Mouse (Mus musculus) B cell, adult 2 months (primary cell): Measurements from ENCODE around the gene Wfdc1.

ENCODE experiments used
- DNase-seq, 2 experiments: peaks; one replicate each; pipeline ENCODE4 v3.0.0; 2022

The Wfdc1 gene

DNA sequence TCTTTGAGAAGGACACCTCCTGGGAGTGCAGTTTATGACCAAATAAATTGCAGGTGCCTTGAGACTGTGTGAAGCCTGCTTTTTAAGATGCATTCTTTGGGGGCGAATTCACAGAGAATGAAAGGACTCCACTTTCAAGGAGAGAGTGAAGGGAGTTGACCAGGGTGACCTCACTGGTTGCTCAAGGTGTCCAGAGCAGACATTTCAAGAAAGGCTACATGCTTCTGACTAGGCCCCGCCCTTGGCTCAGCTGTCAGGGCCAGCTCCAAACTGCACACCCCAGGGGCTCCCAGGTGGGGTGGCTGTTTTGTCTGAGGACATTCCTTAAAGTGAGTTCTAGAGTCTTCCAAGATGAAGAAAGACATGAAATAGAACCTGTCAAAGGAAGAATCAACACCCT lies 31.0 kb downstream of the Wfdc1 start:
- DNase-seq = no peak

DNA sequence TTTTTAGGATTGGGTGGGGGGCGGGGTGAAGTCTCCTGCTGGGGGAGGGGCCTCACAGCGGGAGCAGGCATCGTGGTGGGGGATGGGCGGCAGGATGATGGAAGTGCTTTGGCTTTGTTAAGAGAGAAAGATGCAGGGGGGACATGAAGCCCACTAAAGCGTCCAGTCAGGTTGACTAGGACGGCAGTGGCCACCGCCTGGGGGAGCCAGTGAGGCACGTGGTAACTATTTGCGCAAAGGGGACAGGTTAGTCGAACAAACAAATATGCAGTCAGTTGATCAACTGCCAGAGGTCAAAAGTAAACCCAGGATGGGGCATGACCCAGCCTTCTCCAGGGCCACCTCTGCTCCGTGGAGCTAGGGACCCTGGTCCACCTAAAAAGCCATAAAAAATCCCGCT lies 32.8 kb downstream of the Wfdc1 start:
- peak; percentile 79 to 82 for DNase-seq

DNA sequence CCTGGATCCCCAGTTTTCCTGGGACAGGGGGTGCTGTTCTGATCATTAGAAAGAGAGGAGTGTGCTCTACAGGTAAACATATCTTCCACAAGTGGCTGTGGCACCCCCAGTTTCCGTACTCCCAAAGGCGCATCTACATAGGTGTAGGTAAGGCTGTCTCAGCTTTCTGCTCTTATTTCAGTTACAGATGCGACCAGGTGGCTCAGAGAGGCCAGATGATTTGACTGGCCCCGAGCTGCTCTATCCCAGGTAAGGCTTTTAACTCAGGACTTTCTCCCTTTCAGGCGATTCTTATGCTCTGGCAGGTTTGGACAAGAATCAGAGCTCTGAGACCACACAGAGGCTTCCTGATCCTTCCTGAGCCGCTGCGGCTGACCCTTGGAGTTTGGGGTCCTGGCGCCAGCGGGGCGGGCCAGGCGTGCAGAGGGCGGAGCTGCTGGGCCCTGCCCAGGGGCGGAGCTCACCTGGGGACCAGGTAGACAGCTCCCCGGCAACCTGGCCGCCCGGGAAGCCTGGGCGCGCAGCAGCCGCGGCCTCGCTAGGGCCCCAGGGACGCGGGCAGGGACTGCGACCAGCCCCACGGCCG lies 33.5 kb downstream of the Wfdc1 start, which contains the start of gene Atp2c2:
Atp2c2 (plus strand) TSS at position 461 of the 586 bp plus-strand sequence.
- no peak for DNase-seq

DNA sequence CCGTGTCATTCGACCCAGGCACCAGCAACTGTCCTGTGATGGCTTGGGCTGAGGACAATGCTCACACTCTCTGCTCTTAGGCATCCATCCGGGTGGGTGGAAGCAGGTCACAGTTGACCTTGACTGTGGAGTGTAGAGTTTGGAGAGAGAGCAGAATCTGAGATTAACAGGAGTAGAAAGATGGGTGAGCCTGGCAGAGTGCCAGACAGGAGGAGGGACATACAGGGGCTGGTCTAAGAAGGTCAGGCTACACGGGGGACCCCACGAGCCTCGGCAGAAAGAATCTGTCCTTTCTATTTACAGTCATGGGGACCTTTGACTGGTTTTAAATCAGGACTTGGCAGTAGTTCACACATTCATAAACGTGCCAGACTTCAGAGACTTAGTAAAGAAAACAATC lies 36.8 kb downstream of the Wfdc1 start:
- DNase-seq = no peak

DNA sequence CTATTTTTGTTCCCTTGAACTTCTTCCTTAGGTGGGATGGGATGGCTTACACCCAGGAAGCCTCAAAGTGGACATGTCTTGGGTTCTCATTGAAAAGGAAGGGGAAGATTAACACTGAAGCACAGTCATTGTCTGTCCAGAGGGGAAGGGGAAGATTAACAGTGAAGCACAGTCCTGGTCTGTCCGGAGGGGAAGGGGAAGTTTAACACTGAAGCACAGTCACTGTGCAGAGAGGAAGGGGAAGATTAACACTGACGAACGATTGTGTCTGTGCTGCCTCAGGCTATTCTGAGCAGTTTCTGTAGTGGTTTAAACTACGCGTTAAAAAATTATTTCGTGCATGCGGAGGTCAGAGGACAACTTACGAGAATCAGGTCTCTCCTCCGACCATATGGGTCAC lies 41.0 kb downstream of the Wfdc1 start:
- no peak for DNase-seq

DNA sequence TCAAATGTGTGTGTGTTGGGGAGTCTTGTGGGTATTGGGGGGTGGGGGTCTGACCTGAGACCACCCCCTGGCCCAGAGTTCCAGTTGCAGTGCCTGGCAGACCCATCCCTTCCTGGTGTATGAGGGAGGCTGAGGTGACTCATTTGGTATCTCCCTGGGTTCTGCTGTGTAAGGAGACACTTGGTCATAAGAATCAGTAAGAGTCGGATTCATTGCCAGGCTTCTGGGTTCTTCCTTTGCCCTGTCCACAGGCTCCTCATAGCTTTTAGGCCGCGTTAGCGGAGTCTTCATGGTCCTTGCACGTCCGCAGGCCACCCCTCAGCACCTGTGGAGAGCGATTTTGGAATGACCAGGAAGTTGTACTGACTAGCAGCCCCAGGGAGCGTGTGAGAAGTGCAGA lies 42.3 kb downstream of the Wfdc1 start:
- DNase-seq = no peak

DNA sequence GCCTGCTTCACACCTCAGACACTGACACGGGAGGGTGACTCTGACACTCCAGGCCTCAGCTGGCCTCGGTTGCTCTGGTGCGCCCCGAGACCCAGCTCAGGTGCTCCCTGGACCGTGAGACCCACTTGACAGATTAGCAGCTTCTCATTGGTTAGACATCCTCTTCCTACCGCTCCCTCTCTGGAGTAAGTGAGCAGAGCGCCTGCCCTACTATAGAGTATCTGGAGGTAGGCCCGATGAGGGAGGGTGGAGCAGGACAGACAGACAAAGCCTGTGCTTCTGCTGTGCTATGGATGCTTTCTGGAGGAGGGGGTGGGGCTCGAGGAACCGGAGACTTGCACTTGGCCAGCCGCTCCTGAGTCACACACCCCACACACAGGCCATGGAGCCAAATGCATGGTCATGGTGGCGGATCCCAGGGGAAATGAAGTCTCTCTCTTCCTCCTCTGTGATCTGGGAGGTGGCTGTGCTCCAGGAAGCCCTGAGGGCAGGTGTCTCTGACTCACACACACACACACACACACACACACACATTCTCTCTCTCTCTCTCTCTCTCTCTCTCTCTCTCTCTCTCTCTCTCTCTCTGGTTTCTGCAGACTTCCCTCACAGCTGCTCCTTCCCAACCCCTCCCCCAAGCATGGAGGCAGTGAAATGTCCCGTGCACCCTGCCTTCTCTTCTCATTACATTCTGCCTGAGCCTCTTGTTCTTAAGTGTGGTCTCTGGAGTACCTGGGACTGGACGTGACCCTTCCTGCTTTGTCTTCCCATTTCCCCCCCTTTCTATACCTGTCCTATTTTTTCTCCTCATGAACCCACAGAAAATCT lies 42.9 kb downstream of the Wfdc1 start:
- DNase-seq = no peak

DNA sequence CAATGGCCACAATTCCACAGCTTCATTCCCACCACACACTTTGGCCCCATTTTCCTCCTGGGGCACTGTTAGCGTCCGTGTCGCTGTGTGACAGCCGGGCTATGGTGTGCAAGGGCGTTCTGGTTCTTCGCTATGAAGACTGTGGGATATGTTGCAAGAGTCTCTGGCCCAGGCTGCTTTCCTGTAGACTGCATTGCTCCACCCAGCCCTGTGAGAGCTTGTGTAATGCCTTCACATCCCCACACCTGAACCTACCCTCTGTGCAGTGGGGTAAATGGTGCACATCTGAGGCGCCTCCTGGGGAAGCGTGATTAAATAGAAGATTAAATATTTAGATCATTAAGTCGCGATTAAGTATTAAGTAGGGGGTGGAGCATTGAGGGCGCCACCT lies 43.5 kb downstream of the Wfdc1 start:
- DNase-seq = no peak

DNA sequence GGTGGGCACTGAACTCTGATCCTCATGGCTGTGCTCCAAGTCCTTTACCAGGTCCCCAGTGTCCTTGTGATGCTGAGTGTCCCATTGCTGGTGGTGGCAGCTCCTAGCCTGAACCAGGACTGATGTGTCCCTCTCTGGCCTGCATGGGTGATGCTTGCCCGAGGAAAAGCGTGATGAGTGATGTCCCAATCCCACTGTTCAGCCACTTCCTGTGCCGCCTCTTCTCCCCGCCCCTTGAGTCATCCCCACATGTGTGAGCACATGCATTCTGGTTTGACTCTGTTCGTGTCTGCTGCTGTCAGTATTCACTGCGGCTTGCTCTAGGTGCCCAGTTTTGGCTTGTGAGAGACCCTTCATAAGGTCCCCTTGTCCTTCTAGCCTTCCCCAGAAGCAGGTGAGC lies 46.1 kb downstream of the Wfdc1 start:
- no peak for DNase-seq

DNA sequence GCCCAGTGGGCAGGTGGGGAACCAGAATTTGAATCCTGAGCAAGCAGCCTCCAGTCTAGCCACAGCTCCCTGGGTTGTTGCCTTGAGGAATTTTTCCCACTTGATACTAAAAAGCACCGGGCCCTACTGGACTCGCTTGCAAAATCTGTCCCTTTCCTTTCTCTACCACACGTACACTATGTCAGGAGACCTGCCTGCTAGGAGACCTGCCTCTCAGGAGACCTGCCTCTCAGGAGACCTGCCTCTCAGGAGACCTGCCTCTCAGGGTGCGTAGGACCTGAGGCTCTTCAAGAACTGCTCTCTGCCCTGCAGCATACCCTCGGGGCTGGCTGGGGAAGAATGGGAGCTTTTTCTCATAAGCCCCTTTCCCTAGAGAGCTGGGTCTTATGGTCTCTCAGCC lies 47.3 kb downstream of the Wfdc1 start:
- DNase-seq = no peak

DNA sequence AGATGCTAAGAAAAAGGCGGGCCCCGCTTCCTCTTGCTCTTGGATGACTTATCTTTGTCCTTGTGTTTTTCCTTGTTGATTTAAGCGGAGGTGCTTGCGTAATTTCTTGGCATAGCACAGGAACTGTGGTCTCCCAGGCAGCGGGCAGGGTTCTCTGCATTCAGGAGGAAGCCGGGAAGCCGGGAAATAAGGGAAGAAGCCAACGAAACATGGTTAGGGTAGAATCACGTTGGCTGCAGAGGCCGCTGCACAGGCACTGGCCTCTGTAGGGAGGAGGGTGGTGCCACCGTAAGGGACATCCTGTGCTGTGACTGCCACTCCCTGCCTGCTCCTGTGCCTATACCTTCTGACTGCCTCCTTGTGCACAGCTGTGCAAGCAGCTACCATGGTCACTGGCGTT lies 49.1 kb downstream of the Wfdc1 start:
- DNase-seq = no peak

DNA sequence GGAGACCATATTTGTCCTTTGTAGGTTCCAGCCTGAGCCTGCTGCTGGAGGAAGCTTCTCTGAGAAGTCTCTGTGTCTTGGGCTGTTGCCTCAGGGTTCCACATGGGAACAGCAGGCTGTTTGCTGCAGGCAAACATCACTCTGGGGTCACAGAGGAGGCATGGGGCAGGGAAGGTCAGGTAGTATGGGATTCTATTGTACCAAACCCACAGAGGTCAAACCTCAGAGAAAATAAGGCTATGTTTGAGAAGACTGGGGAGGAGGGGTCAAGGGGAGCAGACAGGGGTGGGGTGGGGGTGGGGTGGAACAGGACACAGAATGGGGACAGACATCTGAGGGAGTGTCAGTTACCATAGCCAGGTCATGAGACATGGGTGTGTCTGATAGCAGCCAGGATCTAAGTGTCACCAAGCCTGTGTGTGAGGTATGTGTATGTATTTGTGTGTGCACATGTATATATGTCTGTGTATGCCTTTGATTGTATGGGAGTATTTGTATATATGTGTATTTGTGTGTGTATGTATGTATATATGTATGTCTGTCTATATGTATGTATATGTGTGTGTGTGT lies 50.6 kb downstream of the Wfdc1 start:
- DNase-seq = no peak

DNA sequence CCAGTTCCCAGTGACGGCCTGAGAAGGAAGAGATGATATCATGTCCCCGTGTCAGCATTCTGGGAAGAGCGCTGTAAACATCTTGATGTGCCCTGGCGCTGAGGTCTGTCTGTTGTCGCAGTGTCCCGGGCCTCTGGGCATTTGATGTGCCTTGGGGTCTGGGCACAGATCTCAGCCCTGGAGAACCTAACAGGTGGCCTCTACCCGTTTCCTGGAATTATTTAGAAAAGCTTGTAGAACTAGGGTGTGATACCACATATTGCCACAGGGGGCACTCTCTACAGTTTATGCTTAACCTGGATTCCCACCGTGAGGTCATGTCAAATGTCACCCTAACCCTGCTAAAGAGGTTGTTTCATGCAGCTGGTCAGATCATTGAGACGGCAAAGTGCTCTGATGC lies 51.6 kb downstream of the Wfdc1 start:
- DNase-seq = peak; percentile 60 to 71

DNA sequence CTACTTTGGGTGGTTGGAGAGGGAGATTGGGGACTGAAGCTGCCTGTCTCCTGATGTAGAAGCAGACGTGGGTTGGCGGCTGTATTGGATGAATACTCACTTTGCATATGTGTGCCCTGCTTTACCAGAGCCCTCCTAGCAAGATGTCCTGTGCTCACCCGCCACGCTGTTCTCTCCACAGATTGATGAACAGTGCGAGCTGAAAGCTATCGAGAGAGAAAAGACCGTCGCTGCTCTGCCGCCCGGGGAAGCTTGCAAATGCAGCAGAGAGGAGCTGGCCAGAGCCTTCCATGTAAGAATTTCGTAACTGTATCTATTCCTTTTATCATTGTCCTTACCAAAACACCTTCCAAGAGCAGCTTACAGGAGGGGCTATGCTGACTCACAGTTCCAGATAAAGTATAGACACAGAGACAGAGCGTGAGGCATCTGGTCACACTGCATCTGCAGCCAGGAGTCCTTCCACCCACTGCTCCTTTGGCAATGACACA lies 52.9 kb downstream of the Wfdc1 start:
- no peak for DNase-seq

DNA sequence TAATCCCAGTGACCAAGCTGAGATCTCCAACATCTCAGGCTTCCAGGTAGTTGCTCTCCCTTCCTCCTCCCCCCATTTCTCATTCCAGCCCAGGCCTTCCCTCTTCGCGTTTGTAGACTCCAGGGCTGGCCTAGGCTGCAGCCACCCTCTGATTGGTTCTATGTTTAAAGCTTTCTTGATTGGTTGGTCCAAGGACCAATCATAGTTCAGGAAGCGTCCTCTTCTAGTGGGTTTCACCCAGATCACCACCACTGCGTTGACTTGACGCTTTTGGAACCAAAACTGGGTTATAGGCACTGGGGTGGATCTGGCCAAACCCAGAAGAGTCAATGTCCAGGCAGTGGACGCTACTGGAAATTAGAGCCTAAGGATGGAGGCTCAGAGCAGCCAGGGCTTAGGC lies 56.2 kb downstream of the Wfdc1 start:
- no peak for DNase-seq

DNA sequence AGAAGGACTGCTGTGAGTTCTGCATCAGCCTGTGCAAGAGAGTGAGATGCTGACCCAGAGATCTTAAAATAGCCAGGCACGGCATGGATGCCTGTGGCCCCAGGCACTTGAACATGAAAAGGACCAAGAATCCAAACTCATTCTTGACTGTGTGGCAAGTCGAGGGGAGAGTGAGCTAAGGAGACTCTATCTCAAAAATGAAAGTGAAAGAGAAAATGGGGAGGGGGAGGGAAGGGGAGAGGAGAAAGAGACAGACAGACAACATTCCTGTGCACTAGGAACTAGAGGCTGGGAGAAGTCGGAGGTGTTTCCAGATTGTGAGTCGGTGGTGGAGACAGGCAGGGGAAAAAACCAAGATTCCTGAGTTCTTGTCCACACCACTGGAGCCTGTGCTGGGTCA lies 57.5 kb downstream of the Wfdc1 start:
- no peak for DNase-seq

DNA sequence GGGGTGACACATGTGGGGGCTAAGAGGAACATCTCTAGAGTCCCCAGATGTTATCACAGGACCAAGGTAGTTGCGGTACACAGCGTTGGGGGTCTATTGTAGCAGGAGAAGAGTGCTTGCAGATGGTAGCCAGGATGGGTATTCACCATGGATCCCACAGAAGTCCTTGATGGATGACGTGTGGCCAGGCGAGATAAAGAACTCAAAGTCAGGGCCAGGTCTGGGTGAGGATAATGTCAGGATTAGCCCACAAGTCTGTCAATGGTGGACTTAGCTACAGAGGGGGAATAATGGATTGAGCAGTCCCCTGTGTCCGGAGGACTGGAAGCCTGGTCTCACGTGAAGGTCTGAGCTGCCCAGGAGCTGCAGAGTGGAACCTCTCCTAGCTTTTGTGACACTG lies 58.4 kb downstream of the Wfdc1 start:
- DNase-seq = no peak

DNA sequence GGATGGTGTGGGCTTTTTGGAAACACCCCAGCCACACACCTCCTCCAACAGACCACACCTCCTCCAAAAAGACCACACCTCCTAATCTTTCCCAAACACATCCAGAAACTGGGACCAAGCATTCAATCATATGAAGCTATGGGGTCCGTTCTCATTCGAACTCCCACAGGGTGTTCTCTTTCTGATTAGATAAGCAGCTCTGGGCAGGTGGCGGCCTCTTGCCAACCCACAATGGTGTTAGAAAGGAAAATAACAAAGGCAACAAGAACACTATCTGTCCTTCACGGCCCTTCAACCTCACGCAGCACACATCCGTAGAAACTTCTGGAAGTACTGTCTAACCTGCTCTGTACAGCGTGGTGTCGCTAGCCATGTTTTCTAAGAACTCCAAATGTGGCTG lies 60.9 kb downstream of the Wfdc1 start:
- no peak for DNase-seq

DNA sequence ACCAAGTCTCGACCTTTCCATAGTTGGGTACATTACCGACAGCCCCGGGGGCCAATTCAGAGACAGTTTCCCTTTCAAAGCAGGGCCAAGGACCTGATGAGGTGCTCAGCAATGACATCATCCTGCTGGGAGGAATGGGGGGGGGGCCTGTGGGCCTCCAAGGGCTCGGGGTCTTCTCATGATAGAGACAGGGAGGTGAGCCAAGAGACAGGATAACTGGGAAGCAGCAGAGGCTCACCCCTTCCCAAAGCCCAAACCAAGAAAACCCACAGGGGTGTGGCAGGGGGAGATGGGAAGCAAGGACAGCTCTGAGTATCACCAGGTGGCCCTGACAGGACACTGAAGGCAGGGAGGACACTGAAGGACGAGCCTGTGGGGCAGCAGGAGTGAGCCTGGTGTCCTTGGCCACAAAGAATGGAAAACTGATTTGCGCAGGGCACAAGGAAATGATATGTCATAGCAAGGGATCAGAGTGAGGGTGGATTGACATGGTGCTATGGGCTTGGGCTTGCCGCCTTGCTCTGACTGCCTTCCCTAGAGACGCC lies 62.3 kb downstream of the Wfdc1 start:
- no peak for DNase-seq

DNA sequence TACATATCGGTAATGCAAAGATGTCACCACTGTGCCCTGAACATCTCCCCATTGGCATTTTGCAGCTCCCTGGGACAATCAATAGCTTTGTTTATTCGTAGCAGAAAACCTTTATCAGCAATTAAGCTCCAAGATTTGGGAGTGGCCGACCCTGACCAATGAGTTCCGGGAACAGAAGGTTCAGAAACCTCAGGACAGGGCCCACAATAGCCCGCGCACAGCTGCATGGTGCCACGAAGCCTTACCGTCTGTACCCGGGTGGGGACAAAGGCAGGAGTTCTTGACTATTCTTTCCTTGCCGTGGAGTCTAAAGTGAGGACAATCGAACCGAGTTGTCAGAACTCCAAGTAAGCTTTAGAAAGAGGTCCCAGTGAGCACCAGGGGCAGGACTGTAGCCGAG lies 65.9 kb downstream of the Wfdc1 start:
- DNase-seq = no peak

DNA sequence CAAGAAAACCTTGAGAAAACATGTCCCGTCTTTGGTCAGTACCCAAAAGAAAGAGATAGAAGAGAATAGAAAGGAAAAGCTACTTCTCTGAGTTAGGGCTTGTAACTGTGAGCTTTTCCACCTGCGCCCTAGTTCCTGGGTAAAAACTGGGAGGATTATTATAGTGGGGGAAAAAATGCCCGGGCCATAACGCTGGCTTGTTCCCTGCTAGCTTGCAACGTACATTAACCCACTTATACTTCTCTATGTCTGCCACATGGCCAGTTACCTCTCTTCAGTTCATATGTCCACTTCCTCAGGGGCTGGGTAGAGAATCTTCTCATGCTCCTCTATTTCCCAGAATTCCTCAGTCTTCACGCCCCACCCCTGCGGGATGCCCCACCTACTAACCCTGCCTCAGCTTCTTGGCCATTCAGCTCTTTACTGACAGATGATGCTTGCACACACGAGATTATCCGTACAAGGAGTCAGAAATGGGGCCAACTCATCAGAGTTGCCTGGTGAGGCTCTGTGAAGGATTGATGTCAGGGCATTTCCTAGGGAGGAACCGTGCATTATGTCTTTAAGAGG lies 70.3 kb downstream of the Wfdc1 start:
- no peak for DNase-seq

DNA sequence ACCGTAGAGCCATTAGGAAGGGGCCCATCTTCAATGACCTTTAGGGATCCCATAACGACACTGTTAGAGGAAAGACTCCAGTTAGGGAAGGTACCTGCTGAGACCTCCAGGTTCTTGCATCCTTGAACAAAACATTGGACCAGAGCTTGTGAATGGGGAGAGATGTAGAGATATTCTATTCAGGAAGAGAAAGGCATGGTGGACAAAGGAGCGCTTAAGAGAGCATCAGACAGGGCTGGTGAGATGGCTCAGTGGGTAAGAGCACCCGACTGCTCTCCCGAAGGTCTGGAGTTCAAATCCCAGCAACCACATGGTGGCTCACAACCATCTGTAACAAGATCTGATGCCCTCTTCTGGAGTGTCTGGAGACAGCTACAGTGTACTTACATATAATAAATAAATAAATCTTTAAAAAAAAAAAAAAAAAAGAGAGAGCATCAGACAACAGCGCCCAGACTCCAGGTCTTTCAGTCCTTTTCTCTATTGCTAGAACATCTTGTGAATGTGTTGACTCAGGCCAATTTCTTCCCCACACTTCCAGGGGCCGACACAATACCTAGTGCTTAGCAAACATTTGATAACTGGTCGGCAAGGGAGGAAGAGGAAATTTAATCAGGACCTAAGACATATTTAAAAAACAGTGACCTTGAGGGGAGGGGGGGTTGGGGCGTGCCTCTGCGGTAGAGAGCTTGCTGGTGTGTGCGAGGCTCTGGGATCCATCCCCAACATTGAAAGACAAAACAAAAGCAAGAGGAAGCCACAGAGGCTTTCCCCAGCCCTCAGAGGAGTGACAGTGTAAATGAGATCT lies 71.1 kb downstream of the Wfdc1 start:
- DNase-seq = no peak
